Mouse (Mus musculus) frontal cortex, postnatal 14 days (tissue): Measurements from ENCODE around the gene Gnb5.

Experiments
- DNase-seq, 2 experiments: peaks; one replicate each; pipeline ENCODE4 v3.0.0; 2022; ENCODE audit warnings: low spot score in 2 of 2

Gene Gnb5

GRCm38 (mm10) chr9:75306126-75306898, at the start of gene Gnb5:
TSS of gene Gnb5 (plus strand) at chr9:75306288.
- DNase-seq, result no peak

- DNase-seq, result no peak
Measured at GRCm38 (mm10) chr9:75258792-75259191, 47.3 kb upstream of the Gnb5 start.

- DNase-seq, result no peak
Measured at GRCm38 (mm10) chr9:75259656-75260055, 46.4 kb upstream of the Gnb5 start.

GRCm38 (mm10) chr9:75261332-75261872, 44.7 kb upstream of the Gnb5 start:
- no peak for DNase-seq

- no peak for DNase-seq
Measured at GRCm38 (mm10) chr9:75262235-75262826, 43.8 kb upstream of the Gnb5 start.

GRCm38 (mm10) chr9:75264008-75264718, 41.9 kb upstream of the Gnb5 start:
- no peak for DNase-seq

GRCm38 (mm10) chr9:75267147-75267546, 38.9 kb upstream of the Gnb5 start:
- DNase-seq, result no peak

- DNase-seq, result no peak
Measured at GRCm38 (mm10) chr9:75270382-75270781, 35.7 kb upstream of the Gnb5 start.

GRCm38 (mm10) chr9:75271539-75271938, 34.5 kb upstream of the Gnb5 start:
- DNase-seq, result no peak

GRCm38 (mm10) chr9:75273646-75274045, 32.4 kb upstream of the Gnb5 start:
- no peak for DNase-seq

- no peak for DNase-seq
Measured at GRCm38 (mm10) chr9:75274486-75274885, 31.6 kb upstream of the Gnb5 start.

- DNase-seq, result no peak
Measured at GRCm38 (mm10) chr9:75275051-75275450, 31.0 kb upstream of the Gnb5 start.

GRCm38 (mm10) chr9:75280814-75281213, 25.3 kb upstream of the Gnb5 start:
- peak in 1 of 2 experiments; percentile 33 for DNase-seq

GRCm38 (mm10) chr9:75282179-75282578, 23.9 kb upstream of the Gnb5 start:
- DNase-seq, result no peak

- DNase-seq, result peak in 1 of 2 experiments; percentile 57
Measured at GRCm38 (mm10) chr9:75282830-75283229, 23.3 kb upstream of the Gnb5 start.

GRCm38 (mm10) chr9:75283636-75284035, 22.5 kb upstream of the Gnb5 start:
- DNase-seq, result no peak

GRCm38 (mm10) chr9:75285363-75285762, 20.7 kb upstream of the Gnb5 start:
- DNase-seq, result no peak

- DNase-seq, result no peak
Measured at GRCm38 (mm10) chr9:75287636-75288035, 18.5 kb upstream of the Gnb5 start.

GRCm38 (mm10) chr9:75289545-75289944, 16.5 kb upstream of the Gnb5 start:
- DNase-seq, result no peak

- DNase-seq, result no peak
Measured at GRCm38 (mm10) chr9:75299342-75299741, 6.7 kb upstream of the Gnb5 start.

GRCm38 (mm10) chr9:75303033-75303432, 3.1 kb upstream of the Gnb5 start:
- DNase-seq, result no peak

GRCm38 (mm10) chr9:75303701-75304261, 2.3 kb upstream of the Gnb5 start:
- DNase-seq, result no peak
